Mouse (Mus musculus): ENCODE results near the gene Lsr.
"Not testable (repeated sequence)": the region's sequence is repeated elsewhere in the genome, so short reads cannot be mapped to it uniquely, and the experiment has no call there.

Gene Lsr

GRCm38 (mm10) chr7:30935422-30936099, 37.7 kb downstream of the Lsr start:
- DNase-seq (ENCODE audit: low spot score in 2 of 2): not testable (repeated sequence)

DNA sequence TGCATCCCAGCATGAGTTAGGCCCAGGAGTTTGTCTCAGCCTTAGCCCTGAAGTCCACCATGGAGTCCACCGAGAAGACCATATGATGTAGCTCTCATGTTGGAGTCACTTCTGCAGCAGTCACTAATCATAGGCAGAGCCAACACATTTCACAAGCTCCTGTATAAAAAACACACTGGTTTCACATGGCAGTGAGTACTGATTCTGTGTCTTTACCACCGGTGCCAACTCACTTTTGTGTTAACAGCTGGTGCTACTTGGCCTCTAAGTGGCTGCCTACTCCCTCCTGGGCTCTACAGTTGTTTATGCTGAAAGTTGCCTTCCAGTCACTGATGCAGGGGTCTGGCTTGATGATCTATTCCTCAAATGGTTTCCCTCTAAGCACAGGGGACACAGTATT, 48.7 kb downstream of the Lsr start, which contains the start of gene Hamp2:
TSS of gene Hamp2 (minus strand) at position 101 of the 400 bp plus-strand sequence.
- DNase-seq (ENCODE audit: low spot score in 2 of 2): not testable (repeated sequence)

DNA sequence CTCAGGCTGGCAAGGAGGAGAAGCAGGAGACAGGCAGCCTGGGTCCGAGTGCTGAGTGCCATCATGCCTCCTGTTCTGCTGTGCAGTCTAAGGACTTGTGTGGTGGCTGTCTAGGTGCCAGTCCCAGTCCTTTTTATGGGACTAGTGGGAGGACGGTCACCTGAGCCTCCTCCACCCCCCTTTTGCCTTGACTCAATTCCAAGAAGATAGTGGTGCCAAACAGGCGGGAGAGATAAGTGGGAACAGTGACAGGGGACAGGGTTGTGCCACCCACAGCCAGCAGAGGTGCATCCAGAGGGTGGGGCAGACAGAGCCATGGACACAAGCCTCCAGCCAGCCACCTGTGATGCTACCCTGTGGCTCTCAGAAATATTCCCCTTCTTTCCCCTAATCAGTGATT, 49.2 kb downstream of the Lsr start:
- DNase-seq (ENCODE audit: low spot score in 2 of 2): no peak

DNA sequence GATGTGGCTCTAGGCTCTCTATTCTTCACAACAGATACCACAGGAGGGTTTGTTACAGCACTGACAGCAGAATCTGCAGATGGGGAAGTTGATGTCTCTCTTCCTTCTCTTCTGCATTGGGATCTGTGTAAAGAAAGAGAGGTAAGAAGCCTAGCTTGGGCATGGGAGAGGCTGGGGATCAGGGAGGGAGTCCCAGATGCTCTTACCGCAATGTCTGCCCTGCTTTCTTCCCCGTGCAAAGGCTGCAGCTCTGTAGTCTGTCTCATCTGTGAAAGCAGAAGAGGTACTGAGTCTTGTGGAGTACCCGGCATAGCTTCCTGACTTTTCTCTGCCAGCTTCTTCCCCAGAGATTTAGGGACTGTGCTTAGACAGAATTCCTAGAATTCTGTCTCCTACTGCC, 50.8 kb downstream of the Lsr start:
- DNase-seq (ENCODE audit: low spot score in 2 of 2): not testable (repeated sequence)

GRCm38 (mm10) chr7:30920217-30920616, 53.0 kb downstream of the Lsr start:
- no peak for DNase-seq (ENCODE audit: low spot score in 2 of 2)

GRCm38 (mm10) chr7:30917219-30917618, 56.0 kb downstream of the Lsr start:
- no peak for DNase-seq (ENCODE audit: low spot score in 2 of 2)

DNA sequence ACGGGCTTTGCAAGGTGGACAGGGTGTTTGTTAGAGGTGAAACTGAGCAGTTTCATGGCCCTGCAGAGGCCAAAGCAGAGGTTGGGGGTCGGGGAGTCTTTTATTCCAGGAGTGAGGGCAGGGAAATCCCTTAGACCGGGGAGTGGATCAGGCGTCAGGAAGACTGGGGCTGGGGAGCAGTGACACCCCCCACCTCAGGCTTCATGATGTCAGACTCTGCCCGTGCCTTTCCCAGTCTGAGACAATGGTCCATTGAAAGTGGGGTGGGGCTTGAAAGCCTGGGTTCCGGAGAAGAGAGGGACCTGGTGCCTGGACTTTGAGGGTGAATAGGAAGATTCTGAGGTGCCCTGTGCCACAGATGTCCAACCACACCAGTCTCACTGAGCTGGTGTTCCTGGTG, 56.6 kb downstream of the Lsr start:
- peak in 1 of 2 experiments; percentile 31 for DNase-seq (ENCODE audit: low spot score in 2 of 2)

- DNase-seq (ENCODE audit: low spot score in 2 of 2): peak in 1 of 2 experiments; percentile 48
These were observed 58.5 kb downstream of the Lsr start, which contains the start of gene Mag for GRCm38 (mm10) chr7:30914732-30915131. TSS of gene Mag (minus strand) at chr7:30914873.

- no peak for DNase-seq (ENCODE audit: low spot score in 2 of 2)
These were observed 63.5 kb downstream of the Lsr start for GRCm38 (mm10) chr7:30909773-30910172.

- no peak for DNase-seq (ENCODE audit: low spot score in 2 of 2)
These were observed 64.3 kb downstream of the Lsr start for GRCm38 (mm10) chr7:30908992-30909431.

- DNase-seq (ENCODE audit: low spot score in 2 of 2): no peak
These were observed 64.8 kb downstream of the Lsr start for GRCm38 (mm10) chr7:30908277-30908991.

All from left cerebral cortex, adult 9 months (tissue).